Mouse (Mus musculus): ENCODE data around the gene Pkn1.

The Pkn1 gene

DNA sequence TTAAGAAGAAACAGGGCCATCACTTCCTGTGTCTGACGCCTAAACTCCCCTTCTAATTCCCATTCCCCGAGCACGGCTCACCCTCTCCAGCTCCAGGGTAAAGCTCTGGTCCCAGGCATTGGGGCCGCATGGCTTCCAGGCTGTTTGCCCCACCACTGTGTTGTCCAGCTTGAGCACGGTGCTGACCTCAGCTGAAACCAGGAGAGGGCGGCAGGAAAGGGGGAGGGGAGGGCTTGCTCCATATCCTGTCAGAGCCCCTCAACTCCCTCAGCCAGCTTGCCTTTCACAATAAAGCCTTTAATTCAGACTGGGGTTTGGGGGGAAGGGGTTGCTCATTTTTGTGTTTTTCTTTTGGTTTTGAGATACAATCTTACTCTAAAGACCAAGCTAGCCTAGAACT lies 17.9 kb downstream of the Pkn1 start:
- peak; percentile 64 for DNase-seq

DNA sequence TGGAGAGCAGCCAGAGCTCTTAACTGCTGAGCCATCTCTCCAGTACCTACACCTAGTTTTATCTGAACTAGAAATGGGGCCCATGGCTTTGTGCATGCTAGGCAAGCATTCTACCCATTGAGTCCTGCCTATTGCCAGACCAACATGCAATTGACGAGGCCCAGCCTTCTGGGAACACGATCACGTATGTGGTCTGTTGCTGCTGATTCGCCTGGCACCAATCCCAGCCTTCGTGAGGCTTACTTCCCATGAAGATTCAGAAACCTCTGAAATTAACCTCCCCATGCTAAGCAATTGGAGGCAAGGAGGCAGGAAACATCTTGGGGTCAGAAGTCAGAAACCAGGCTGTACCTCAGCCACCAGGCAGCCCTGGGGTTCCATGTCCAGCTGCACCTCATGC lies 18.4 kb downstream of the Pkn1 start:
- DNase-seq, result no peak

- DNase-seq, result no peak
Measured at GRCm38 (mm10) chr8:83679866-83680265, 19.1 kb downstream of the Pkn1 start.

DNA sequence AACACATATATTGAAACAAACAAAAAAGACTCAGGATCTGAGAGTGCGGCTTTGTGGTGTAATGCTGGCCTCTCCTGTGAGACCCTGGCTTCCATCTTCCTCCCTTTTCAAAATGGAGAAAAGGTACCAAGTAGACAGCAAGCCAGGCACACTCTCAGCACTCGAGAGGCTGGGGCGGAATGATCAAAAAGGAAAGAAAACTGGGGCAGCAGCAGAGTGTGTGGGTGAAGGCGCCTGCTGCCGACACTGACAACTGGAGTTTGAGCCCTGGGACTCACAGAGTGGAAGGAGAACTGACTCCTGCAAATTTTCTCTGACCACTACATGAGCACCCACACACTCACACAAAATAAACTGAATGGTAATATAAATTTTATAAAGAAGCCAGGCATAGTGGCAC lies 24.5 kb downstream of the Pkn1 start:
- DNase-seq, result no peak

GRCm38 (mm10) chr8:83672936-83673335 lies 26.0 kb downstream of the Pkn1 start:
- DNase-seq, result no peak

GRCm38 (mm10) chr8:83669013-83669412 lies 30.0 kb downstream of the Pkn1 start:
- DNase-seq, result no peak

- DNase-seq, result peak; percentile 90
Measured at GRCm38 (mm10) chr8:83668010-83668916, 30.7 kb downstream of the Pkn1 start.

DNA sequence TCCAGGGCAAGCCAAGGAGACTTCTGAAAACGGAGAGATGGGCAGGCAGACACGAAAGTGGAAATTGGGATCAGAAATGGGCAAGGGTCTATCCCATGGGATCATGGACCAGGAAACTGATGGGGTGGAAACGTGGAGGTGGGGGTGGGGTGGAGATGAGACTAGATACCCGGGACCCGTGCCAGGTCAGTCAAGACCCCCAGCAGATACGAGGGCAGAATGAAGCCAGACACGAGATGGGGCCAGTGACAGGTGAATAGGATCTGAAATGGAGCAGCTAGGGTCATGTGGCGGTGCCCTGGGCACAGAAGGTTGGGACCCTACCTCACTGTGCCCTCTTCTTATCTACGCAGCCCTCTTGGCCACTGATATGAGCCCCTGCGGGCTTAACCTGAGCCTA lies 31.5 kb downstream of the Pkn1 start:
- DNase-seq, result no peak

DNA sequence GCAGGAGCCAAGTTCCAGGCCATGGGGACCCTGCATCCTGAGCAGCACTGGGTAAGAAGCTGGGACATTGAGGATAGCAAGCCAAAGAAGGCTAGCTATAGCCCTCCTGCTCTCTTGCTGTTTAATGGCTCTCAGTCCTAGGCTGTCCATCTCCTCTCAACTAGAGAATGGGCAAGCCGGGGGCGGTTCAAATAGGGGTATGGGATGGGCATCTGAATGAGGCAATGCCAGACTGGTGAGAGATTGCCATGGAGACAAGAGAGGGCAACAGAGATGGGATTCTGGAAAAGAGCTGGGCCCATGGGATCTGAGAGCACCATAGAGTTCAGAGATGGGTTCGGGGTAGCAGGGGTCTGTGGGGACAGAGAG lies 32.1 kb downstream of the Pkn1 start:
- no peak for DNase-seq

- DNase-seq, result no peak
Measured at GRCm38 (mm10) chr8:83665969-83666865, 32.8 kb downstream of the Pkn1 start, which contains the start of gene Ptger1. Gene Ptger1 (plus strand): TSS chr8:83666678.

DNA sequence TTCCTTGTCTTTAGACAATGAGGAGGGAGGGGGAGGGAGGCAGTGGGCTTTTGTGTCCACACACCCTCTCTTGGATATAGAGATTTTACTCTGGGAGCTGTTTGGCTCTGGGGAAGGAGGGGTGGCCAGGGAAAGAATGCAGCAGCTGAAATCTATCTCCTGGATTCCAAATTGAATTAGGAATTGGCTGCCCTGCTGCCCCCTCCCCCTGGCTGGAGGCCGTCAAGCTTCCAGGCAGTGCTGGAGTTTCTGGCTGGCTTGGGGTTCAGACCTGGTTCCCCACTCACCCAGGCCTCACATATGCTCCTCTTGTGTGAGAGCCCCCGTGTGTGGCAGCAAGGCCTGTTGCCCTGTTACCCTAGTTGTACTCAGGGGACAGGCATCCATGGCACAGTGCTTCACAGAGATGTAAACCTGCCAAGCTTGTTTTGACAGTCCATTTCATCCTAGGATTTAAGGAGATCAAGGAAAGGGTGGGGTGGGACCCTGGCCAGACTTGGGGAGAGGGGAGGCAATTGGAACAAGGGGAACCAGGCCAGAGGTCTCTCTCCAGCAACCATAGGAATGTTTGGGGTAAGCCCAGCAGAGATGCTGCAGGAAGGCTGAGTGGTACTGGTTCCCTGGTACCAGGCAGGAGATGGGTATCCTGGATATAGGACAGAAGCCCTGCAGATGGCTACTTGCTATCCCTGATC lies 33.9 kb downstream of the Pkn1 start:
- no peak for DNase-seq

GRCm38 (mm10) chr8:83664096-83664495 lies 34.9 kb downstream of the Pkn1 start:
- no peak for DNase-seq

- peak; percentile 90 for DNase-seq
Measured at GRCm38 (mm10) chr8:83662421-83662826, 36.6 kb downstream of the Pkn1 start.

GRCm38 (mm10) chr8:83660995-83661680 lies 37.8 kb downstream of the Pkn1 start:
- peak; percentile 67 for DNase-seq

DNA sequence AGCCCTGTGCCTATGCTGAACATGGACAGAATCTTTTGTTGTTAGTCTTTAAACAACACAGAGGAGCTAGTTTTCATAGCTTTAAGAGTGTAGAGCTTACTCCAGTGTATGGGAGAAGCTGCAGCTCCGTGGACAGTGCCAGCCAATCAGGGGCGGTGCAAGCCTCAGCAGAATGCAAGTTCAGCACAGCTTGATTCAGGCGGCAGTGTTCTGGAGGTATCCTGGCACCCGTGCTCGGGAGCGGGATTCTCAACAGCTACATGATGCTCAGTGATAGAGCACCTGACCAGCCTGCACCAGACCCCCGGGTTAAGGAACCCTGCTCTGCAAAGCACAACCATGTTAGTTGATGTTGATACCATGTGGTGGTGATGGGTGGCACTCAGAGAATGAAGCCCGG lies 38.4 kb downstream of the Pkn1 start:
- DNase-seq, result no peak

GRCm38 (mm10) chr8:83656484-83657246 lies 42.3 kb downstream of the Pkn1 start:
- DNase-seq, result no peak

- DNase-seq, result no peak
Measured at GRCm38 (mm10) chr8:83656043-83656442, 42.9 kb downstream of the Pkn1 start.

DNA sequence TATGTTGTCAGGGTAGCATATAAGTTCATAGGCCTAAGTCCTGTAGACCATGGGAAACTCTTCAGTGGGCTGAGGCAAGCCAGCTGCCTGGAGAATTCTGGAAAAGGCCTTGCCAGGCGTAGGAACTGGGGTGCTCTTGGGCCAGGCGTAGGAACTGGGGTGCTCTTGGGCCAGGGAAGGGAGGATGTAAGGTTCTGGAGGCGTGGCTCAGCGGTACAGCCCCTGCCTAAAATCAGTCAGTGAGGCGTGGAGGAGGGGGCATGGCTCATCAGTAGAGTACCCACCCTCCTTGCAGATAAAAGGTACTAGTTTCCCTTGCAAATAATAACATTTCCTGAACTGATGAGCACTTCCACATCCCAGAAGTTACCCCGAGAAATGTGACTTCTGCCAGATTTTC lies 44.3 kb downstream of the Pkn1 start:
- DNase-seq, result no peak

DNA sequence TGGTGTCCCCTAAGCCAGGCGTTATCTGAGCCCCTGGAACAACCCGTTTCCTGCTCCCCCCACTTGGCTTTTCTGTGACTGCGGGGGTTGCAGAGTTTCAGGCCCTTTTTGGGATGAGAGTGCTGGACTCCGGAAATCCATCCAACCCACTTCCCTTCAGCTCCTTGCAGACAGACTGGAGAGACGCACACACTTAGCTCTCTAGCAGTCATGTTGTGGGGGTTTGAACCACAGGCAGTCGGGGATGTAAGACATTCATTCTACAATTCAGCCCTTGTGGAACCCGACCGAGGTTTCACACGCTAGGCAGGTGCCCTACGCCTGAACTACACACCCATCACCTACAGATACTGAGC lies 45.3 kb downstream of the Pkn1 start:
- no peak for DNase-seq

DNA sequence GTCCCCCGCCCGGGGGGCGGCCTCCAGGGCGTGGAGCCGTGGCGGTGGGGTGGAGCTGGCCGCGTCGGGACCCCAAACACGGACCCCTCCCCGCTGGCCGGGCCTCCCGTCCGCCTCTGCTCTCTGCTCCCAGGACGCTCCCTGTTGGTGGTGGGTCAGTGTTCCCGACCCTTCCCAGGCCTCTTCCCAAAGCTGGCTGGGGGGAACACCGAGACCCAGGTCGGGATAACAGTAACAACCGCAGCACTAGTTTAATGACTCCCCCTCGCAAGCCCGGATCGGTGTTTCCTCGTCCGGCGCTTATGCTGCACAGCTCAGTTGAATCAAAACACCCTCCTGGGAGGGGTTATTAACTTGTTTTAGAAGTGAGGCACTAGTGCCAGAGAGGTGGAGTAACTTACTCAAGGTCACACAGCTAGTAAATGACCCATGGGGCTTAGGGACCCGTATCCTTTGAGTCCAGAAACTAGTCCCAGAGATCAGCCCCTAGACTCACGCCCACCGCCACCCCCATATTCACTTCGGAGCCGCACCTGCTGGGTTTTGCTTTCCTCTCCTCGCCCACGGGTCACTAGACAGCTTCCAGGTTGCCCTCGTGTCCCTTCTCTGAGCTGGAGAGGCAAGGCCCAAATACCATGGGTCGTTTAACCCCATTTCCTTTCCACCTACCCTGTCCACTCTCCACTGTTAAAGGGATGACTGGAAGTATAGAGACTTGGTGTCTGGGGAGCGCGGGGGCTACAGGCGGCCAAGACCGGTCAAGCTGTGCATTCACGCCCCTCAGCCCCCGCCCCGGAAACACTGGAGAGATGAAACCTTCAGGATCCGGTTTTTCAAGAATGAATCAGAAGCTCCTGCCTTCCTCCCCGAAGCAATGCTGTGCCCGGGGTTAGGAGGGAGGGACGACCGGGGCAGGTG lies 46.0 kb downstream of the Pkn1 start:
- DNase-seq, result peak; percentile 55

Measured in embryo, embryonic 11 days (tissue).